Mouse (Mus musculus) ovary, postnatal 14 days (tissue): ENCODE data around the gene Tfap2d.

Experiments
- DNase-seq: peaks from one replicate; pipeline ENCODE4 v3.0.0; 2022; ENCODE audit warnings: low spot score

Tfap2d gene

GRCm38 (mm10) chr1:19102631-19103030 is at the start of gene Tfap2d:
Gene Tfap2d, plus strand, starts transcription at chr1:19103022.
- no peak for DNase-seq

DNA sequence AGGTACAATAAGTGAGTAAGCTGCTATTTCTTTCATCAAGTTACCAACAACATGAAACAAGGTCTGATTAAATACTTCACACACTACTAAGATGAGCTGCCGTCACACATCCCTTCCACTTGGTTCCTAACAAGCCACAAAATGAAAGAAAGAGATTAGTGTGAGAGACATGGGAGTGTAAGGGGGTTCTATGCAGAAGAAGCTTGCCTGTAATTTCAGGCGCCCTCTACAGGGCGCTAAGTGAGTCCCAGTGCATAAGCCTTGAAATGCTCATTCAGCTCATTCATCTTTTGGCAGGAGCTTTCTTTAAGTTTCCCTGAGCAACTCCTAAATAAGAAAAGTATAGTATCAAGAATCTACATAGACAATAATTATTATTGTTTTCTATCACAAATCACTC is 46.5 kb upstream of the Tfap2d start:
- no peak for DNase-seq

DNA sequence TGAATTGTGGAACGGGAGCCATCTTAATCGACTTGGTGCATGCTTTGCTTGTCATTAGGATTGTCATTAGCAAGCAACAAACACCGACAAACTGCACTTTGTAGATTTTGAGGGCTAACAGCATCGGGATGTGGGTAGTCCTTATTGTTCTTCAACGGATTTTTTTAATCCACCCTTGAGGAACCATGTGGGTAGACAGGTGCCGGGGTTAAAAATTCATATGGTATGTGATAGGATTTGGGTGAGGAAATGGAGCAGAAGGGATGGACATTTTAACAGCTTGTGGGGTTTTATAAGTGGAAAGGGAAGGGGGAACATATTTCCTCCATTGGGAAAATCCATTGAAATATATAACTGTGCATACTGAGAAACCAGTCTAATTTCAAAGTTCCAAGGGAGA is 46.0 kb upstream of the Tfap2d start:
- DNase-seq: no peak

- DNase-seq: no peak
Measured at GRCm38 (mm10) chr1:19088078-19088477, 14.7 kb upstream of the Tfap2d start.

- no peak for DNase-seq
Measured at GRCm38 (mm10) chr1:19096921-19097320, 5.9 kb upstream of the Tfap2d start.

DNA sequence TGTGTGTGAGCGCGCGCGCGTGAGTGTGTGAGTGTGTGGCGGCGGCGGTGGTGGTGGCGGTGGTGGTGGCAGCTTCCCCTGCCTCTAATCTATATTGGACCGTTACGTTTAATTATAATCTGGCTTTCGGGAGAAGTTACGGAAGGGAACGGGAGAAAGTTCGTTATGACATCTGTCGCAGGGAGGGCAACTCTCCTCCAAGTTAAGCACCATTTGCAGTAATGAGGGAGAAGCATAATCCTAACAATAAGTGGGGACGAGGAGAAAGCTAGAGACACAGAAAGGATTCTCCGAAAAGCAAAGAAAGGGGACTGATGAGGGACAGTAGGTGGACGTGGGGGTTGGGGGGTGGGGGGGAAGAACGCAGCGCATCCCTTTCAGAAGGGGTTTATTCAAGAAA is 494 bp downstream of the Tfap2d start:
- DNase-seq: no peak

DNA sequence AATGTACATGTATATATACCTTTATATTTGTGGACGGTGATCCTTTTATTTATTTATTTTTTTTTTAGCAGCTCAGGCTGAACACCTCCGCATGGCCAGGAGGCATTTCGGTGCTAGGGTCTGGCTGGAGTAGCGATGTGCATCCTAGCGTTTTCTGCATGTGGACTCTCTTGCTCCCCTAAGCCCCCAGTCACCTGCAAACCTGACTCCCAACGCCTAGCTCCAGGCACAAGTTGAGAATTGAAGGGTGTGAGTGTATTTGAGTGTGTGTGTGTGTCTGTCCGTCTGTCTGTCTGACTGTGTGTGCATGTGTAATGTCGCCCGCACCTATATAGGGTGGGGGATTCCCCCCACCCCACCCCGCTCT is 937 bp downstream of the Tfap2d start:
- no peak for DNase-seq

GRCm38 (mm10) chr1:19104143-19104857 is 1.5 kb downstream of the Tfap2d start:
- DNase-seq: no peak

DNA sequence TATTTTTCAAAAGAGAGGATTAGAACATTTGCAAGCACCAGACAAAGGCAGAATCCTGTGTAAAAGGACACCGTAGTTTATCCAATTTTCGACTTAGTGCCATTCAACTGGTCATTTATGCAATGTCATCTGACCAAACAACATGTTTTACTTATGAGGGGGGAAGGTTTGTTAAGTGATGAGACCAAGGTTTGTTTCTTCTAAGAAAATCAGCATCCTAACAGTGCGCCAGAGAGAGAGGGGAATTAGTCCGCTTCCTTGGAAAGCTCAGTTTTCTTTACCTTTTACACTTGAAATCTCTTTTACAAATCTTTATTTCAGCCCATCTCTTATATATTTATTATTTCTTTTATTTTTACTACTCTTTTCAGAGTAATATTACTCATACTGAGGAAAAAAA is 3.6 kb downstream of the Tfap2d start:
- no peak for DNase-seq

GRCm38 (mm10) chr1:19106841-19107800 is 4.3 kb downstream of the Tfap2d start:
- DNase-seq: no peak

- DNase-seq: no peak
Measured at GRCm38 (mm10) chr1:19107801-19108200, 5.0 kb downstream of the Tfap2d start.

- DNase-seq: peak; percentile 11
Measured at GRCm38 (mm10) chr1:19109711-19110110, 6.9 kb downstream of the Tfap2d start.

- no peak for DNase-seq
Measured at GRCm38 (mm10) chr1:19110211-19110610, 7.4 kb downstream of the Tfap2d start.

DNA sequence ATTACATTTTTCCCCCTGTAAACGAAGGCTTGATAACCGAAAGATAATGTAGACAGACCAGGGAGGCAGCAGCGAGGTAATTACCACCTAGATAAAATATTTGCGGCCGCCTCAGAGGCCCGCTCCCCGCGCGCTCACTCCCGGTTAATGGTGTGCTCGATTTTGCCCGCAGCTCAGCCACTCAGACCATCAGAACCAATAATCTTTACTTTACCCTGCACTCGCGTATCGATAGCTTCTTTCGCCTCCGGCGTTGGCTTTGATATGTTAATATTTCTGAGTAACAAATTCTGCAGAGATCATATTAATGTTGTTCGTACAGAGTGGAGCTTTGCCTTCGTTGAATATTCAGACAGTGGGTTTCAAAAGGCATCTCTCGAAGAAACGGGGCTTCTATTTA is 8.2 kb downstream of the Tfap2d start:
- DNase-seq: no peak

GRCm38 (mm10) chr1:19178742-19179397 is 76.0 kb downstream of the Tfap2d start:
- peak; percentile 1 for DNase-seq

GRCm38 (mm10) chr1:19205649-19206048 is 102.8 kb downstream of the Tfap2d start:
- peak; percentile 37 for DNase-seq

GRCm38 (mm10) chr1:19206194-19206593 is 103.4 kb downstream of the Tfap2d start:
- DNase-seq: no peak

DNA sequence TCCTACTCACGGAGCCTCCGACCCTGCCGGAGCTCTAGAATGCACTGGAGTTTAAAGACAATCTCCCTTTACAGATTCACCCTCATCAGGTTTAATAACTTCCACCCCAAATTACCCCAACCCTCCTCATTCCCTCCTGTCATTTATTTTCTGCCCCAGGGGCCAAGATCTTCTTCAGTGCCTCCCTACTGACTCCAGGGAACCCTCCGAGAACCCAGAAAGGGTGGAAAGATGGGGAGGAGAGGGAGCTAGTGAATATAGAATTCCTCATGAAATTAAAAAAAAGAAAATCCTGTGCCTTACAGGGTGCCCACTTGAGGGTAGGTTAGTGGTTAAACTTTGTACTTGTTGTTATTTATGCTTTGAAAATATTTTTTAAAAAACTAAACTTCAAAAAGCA is 104.8 kb downstream of the Tfap2d start:
- no peak for DNase-seq

DNA sequence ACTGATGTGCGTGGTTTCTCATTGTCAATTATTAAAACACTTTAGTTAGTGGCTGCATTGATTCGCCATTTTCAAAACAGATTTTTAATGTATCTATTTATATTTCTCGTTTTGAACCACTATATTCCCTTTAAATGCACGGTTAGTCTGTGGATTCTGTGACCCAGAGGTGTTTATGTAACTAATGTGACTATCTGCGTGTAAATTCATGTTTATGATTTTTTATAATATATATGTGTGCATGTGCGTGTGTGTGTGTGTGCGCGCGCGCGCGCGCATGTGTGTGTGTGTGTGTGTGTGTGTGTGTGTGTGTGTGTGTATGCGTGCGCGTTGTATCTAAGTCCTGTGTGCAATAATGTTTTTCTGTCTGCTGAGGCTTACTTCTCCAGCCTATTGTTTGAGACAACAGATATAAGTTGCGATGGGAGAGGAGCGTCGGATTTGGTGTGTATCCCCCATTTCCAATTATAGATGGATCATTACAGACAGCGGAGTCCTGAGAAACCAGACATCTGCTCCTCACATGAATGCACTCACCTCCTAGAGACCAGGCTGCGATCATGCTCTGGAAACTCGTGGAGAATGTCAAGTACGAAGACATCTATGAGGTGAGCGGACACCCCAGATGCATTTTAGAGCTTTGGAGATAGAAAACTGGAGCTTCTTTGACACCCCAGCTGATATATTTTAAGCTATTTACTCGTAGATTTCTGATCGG is 106.0 kb downstream of the Tfap2d start, which contains the start of gene Tfap2b:
Tfap2b (plus strand) TSS at position 274 of the 718 bp plus-strand sequence.
- no peak for DNase-seq

GRCm38 (mm10) chr1:19209359-19209745 is 106.5 kb downstream of the Tfap2d start:
- DNase-seq: no peak

DNA sequence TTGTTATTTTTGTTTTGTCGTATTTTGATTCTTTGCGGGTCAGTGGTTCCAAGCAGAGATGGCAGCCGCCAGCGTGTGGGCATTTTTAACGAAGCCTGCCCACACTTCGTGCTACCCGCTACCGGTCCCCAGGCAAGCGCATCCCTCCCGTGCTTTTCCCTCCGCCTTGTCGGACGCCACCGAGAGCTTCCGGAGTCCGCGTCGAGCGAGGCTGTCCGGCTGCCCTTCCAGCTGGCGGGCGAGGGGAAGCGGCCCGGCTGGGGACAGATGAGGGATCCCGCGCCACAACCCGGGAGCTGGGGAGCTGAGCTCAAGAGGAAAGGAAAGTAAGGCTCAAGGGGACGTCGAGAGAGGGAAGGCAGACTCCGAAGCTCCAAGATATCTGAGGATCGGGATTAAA is 107.0 kb downstream of the Tfap2d start:
- DNase-seq: no peak
